Mouse (Mus musculus) C2C12 (cell line): Measurements from ENCODE around the gene Stox2.

ENCODE experiments used
- CTCF ChIP-seq: IDR thresholded peaks from one replicate; pipeline ENCODE4 v1.5.1; 2011; ENCODE audit not compliant: control insufficient read depth, insufficient read depth, insufficient read length
- MAX ChIP-seq: IDR thresholded peaks from one replicate; pipeline ENCODE4 v1.6.1; 2011; ENCODE audit warnings: mild to moderate bottlenecking, control low read depth
- MYOD1 ChIP-seq: IDR thresholded peaks from one replicate; pipeline ENCODE4 v1.6.1; 2011; ENCODE audit warnings: low read depth; ENCODE audit not compliant: control insufficient read depth, insufficient read length
- USF1 ChIP-seq: IDR thresholded peaks from one replicate; pipeline ENCODE4 v1.6.1; 2011; ENCODE audit warnings: low read depth, mild to moderate bottlenecking, control low read depth, moderate library complexity

DNA sequence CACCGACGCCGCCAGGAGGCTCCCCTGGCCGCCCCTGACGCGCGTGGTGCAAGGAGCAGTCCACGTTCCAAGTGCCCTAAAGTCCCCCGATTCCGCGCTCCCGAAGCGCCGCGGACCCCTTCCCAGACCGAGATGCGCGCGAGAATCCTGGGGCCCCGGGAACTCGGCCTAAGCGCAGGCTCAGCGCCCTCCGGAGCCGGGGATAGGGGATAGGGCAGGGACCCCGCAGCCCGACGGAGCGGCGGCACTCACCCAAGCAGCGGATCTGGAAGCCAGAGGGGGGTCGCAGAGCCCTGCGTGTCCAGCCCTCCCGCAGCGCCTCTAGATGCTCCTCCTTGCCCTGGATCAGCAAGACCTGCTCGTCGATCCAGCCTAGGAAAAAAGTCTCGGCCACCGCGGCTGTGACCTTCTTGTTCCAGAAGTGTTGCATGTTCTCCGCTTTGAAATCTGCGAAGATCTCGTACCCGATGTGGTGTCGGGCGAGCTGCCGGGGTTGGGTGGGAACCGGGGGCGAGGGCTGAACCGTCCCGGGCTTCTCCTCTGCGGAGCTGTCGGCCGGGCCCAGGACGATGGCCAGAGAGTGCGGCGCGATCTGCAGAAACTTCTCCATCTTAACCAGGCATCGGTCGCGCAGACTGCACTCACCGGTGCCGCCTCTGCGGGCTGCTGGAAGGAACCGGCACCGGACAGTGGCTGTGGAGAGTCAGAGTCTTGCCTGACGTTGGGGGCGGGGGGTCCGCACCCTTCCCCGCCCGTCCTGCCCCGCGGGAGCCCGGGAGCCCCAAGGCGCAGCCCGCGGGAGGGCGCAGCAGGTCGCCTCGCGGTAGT is 33.3 kb downstream of the Stox2 start:
- no peak for TF ChIP-seq CTCF
- no peak for TF ChIP-seq MAX
- TF ChIP-seq MYOD1 = no peak
- no peak for TF ChIP-seq USF1
